8 mouse cellular contexts compared by ENCODE assay signal in genomic region chr8:69974194-69974614, GRCm38 (mm10). TPM values are rescaled to one million over a fixed set of nuclear protein-coding genes. Genes with fewer than 3 reads are reported as not detected.
DNase-seq lines count a peak whose midpoint lies in the region; ATAC-seq and TF ChIP-seq lines count a peak whose summit lies in the region.

No protein-coding gene starts in this region.

- H3K9ac ChIP-seq in heart, embryonic 11.5 days (ENCODE audit: low read depth, low read length): peak overlapping the region; percentile 95
- H3K9ac ChIP-seq in kidney, embryonic 16.5 days (replicated peaks; ENCODE audit: low read length): peak overlapping the region; percentile 93
- H3K9ac ChIP-seq in liver, adult 2 months (ENCODE audit: low read depth, low read length): peak overlapping the region; percentile 96

- peaks cover 42% of the 10 kb centered on the region for H3K79me2 ChIP-seq in liver, adult 2 months (ENCODE audit: control insufficient read depth, insufficient read depth, low read length)
- H3K79me2 ChIP-seq in myocyte (ENCODE audit: control insufficient read depth, insufficient read depth): peaks cover 47% of the 10 kb centered on the region

- DNase-seq in A20 (ENCODE audit: low read depth, low spot score): peak; percentile 96
- peak; percentile 77 for DNase-seq in liver, adult 2 months (ENCODE audit: extremely low read depth, low read depth, low spot score)
- peak; percentile 97 for DNase-seq in splenic B cell, adult 2 months (ENCODE audit: low read depth, low spot score)

- H3K36me3 ChIP-seq in heart, embryonic 11.5 days (ENCODE audit: control insufficient read depth, insufficient read depth, low read length): no peaks in the 10 kb centered on the region
- H3K36me3 ChIP-seq in kidney, embryonic 16.5 days (ENCODE audit: insufficient read depth, low read length): no peaks in the 10 kb centered on the region
- H3K36me3 ChIP-seq in liver, adult 2 months (ENCODE audit: control insufficient read depth, insufficient read depth, low read length): no peaks in the 10 kb centered on the region
- H3K36me3 ChIP-seq in myocyte (ENCODE audit: control insufficient read depth, insufficient read depth): peaks cover 3% of the 10 kb centered on the region
- H3K36me3 ChIP-seq in splenic B cell, adult 2 months (ENCODE audit: control insufficient read depth, insufficient read depth, low read length, poor library complexity, severe bottlenecking): no peaks in the 10 kb centered on the region

- peak overlapping the region; percentile 89 for H3K4me3 ChIP-seq in bone marrow macrophage, adult 2 months (ENCODE audit: insufficient read depth, low read length)
- peak overlapping the region; percentile 33 for H3K4me3 ChIP-seq in embryonic fibroblast, embryonic 13.5 days (ENCODE audit: insufficient read depth, low read length)
- H3K4me3 ChIP-seq in heart, embryonic 11.5 days (ENCODE audit: low read depth, low read length): peak overlapping the region; percentile 94
- peak overlapping the region; percentile 99 for H3K4me3 ChIP-seq in kidney, embryonic 16.5 days (ENCODE audit: low read length)
- peak overlapping the region; percentile 97 for H3K4me3 ChIP-seq in liver, adult 2 months (ENCODE audit: insufficient read depth, low read depth, low read length)
- peak overlapping the region; percentile 55 for H3K4me3 ChIP-seq in myocyte

- peak; percentile 95 for ATAC-seq in heart, embryonic 11.5 days (replicated peaks; ENCODE audit: insufficient number of reproducible peaks, low FRiP score, low TSS enrichment)
- ATAC-seq in kidney, embryonic 16.5 days (ENCODE audit: low FRiP score, low TSS enrichment): peak; percentile 96

- no peaks in the 10 kb centered on the region for H3K27me3 ChIP-seq in heart, embryonic 11.5 days (ENCODE audit: control insufficient read depth, insufficient read depth, low read length)
- H3K27me3 ChIP-seq in kidney, embryonic 16.5 days (ENCODE audit: insufficient read depth, low read length): no peaks in the 10 kb centered on the region
- no peaks in the 10 kb centered on the region for H3K27me3 ChIP-seq in liver, adult 2 months (ENCODE audit: control insufficient read depth, insufficient read depth, low read length)
- no peaks in the 10 kb centered on the region for H3K27me3 ChIP-seq in myocyte (ENCODE audit: control insufficient read depth, insufficient read depth, insufficient read length)
- no peaks in the 10 kb centered on the region for H3K27me3 ChIP-seq in splenic B cell, adult 2 months (ENCODE audit: control insufficient read depth, insufficient read depth, low read length, poor library complexity, severe bottlenecking)

- H3K4me1 ChIP-seq in bone marrow macrophage, adult 2 months (ENCODE audit: control insufficient read depth, insufficient read depth, low read length): peaks cover 46% of the 10 kb centered on the region
- H3K4me1 ChIP-seq in embryonic fibroblast, embryonic 13.5 days (ENCODE audit: control insufficient read depth, insufficient read depth, low read length): peaks cover 13% of the 10 kb centered on the region
- H3K4me1 ChIP-seq in heart, embryonic 11.5 days (ENCODE audit: control insufficient read depth, insufficient read depth, low read length): peaks cover 34% of the 10 kb centered on the region
- peaks cover 42% of the 10 kb centered on the region for H3K4me1 ChIP-seq in kidney, embryonic 16.5 days (ENCODE audit: insufficient read depth, low read length)
- H3K4me1 ChIP-seq in liver, adult 2 months (ENCODE audit: control insufficient read depth, insufficient read depth, low read length): peaks cover 26% of the 10 kb centered on the region

- WGBS in heart, embryonic 11.5 days (ENCODE audit: insufficient replicate concordance): 0% methylated on average over 49 of the region's 50 CpGs
- WGBS in kidney, embryonic 16.5 days: 0% methylated on average over 27 of the region's 50 CpGs
- 1% methylated on average over 49 of the region's 50 CpGs for WGBS in liver, adult 2 months

- no peak for TF ChIP-seq CTCF in bone marrow macrophage, adult 2 months (IDR thresholded peaks at IDR 0.05; ENCODE audit: low read depth, low read length)
- no peak for TF ChIP-seq CTCF in embryonic fibroblast, embryonic 13.5 days (IDR thresholded peaks at IDR 0.05; ENCODE audit: borderline replicate concordance, insufficient read depth, low read length)
- TF ChIP-seq CTCF in liver, adult 2 months (IDR thresholded peaks at IDR 0.05; ENCODE audit: low read depth, low read length): no peak

- peak overlapping the region; percentile 45 for H3ac ChIP-seq in myocyte (ENCODE audit: control insufficient read depth, insufficient read length)

- H3K9me3 ChIP-seq in heart, embryonic 11.5 days (replicated peaks; ENCODE audit: control insufficient read depth, low read length): no peaks in the 10 kb centered on the region
- H3K9me3 ChIP-seq in kidney, embryonic 16.5 days (ENCODE audit: low read length): no peaks in the 10 kb centered on the region

- peak overlapping the region; percentile 74 for H3K4me2 ChIP-seq in heart, embryonic 11.5 days
- peak overlapping the region; percentile 92 for H3K4me2 ChIP-seq in kidney, embryonic 16.5 days (replicated peaks; ENCODE audit: low read depth, low read length)
- peak overlapping the region; percentile 98 for H3K4me2 ChIP-seq in myocyte (ENCODE audit: low read depth)

- peak overlapping the region; percentile 50 for H3K27ac ChIP-seq in bone marrow macrophage, adult 2 months (ENCODE audit: insufficient read depth, low read depth, low read length)
- peak overlapping the region; percentile 82 for H3K27ac ChIP-seq in embryonic fibroblast, embryonic 13.5 days (ENCODE audit: insufficient read depth, low read length)
- H3K27ac ChIP-seq in heart, embryonic 11.5 days (ENCODE audit: low read depth, low read length): peak overlapping the region; percentile 88
- peak overlapping the region; percentile 86 for H3K27ac ChIP-seq in kidney, embryonic 16.5 days (ENCODE audit: low read length)
- H3K27ac ChIP-seq in liver, adult 2 months (replicated peaks; ENCODE audit: insufficient read depth, low read depth, low read length): peak overlapping the region; percentile 91

- no peak for TF ChIP-seq POLR2A in bone marrow macrophage, adult 2 months (IDR thresholded peaks at IDR 0.05; ENCODE audit: borderline replicate concordance, low read depth, low read length)
- peak; percentile 72 for TF ChIP-seq POLR2A in embryonic fibroblast, embryonic 13.5 days (IDR thresholded peaks at IDR 0.05; ENCODE audit: low read depth, low read length)
- TF ChIP-seq POLR2A in liver, adult 2 months (IDR thresholded peaks at IDR 0.05; ENCODE audit: extremely low read depth, insufficient read depth, low read length): peak; percentile 50; the same call in 1 of the 2 replicates
- peak; percentile 64 for TF ChIP-seq POLR2A in myocyte (IDR thresholded peaks at IDR 0.05; ENCODE audit: insufficient read length, low read depth)

TF ChIP-seq in myocyte, 11 proteins besides CTCF, POLR2A, EP300 and RAD21:
- TF ChIP-seq MYOD1 (IDR thresholded peaks at IDR 0.05; ENCODE audit: control insufficient read depth in 1 of 3, insufficient read length in 2 of 3, low read depth in 2 of 3) (no peak), E2F4 (IDR thresholded peaks at IDR 0.05; ENCODE audit: insufficient read depth) (no peak), SRF (IDR thresholded peaks at IDR 0.05; ENCODE audit: control insufficient read depth, insufficient read length, low read depth) (no peak), TCF3 (IDR thresholded peaks at IDR 0.05; ENCODE audit: insufficient read length, low read depth) (no peak), TCF12 (IDR thresholded peaks at IDR 0.05; ENCODE audit: insufficient read depth, poor library complexity, severe bottlenecking) (no peak), USF1 (IDR thresholded peaks at IDR 0.05; ENCODE audit: low read depth) (no peak), POLR2AphosphoS2 (IDR thresholded peaks at IDR 0.05; ENCODE audit: insufficient read length, low read depth) (peak; percentile 72)

RNA-seq across cellular contexts. Expression of gene Gatad2a, which starts 22.0 kb away (rescaled TPM):
- polyA plus RNA-seq in bone marrow macrophage, adult 2 months (2012; ENCODE audit: insufficient read depth, insufficient read length, missing spikeins): 36.5 and 36.9 TPM in 2 replicates
- 63.8 and 67.2 TPM in 2 replicates for polyA plus RNA-seq in embryonic fibroblast, embryonic 13.5 days (2011; ENCODE audit: insufficient read length, low read depth, missing spikeins)
- polyA plus RNA-seq in heart, embryonic 11.5 days (2014; fragmentation: Nextera tagmentation; extraction: Ambion mirVana): 52.9 and 59.0 TPM in 2 replicates
- 40.6 and 43.3 TPM in 2 replicates for polyA plus RNA-seq in kidney, embryonic 16.5 days (2015; fragmentation: Nextera tagmentation; extraction: Ambion mirVana)
- total RNA-seq in liver, adult 2 months (2014; rRNA removed): 11.2 and 16.8 TPM in 2 replicates
- polyA plus RNA-seq in liver, adult 2 months (2012; rRNA removed): 35.0 and 35.5 TPM in 2 replicates
- polyA plus RNA-seq in myocyte (2012; fragmentation: generic; extraction: Trizol): 46.7 TPM

Comparison
In these comparisons a context has a peak if more than half of its experiments do, and no peak if none do; other contexts are left out.
1. Peak in every context shown above with its lines: DNase-seq, ATAC-seq, H3K4me3 ChIP-seq and H3K27ac ChIP-seq.
2. H3K4me3 ChIP-seq: peak in every context shown above with its lines; median percentile 99 in kidney, embryonic 16.5 days; 97 in liver, adult 2 months; 94 in heart, embryonic 11.5 days; 89 in bone marrow macrophage, adult 2 months; 55 in myocyte; 33 in embryonic fibroblast, embryonic 13.5 days.